Mouse (Mus musculus): Measurements from ENCODE around the gene Zim1.

The Zim1 gene

DNA sequence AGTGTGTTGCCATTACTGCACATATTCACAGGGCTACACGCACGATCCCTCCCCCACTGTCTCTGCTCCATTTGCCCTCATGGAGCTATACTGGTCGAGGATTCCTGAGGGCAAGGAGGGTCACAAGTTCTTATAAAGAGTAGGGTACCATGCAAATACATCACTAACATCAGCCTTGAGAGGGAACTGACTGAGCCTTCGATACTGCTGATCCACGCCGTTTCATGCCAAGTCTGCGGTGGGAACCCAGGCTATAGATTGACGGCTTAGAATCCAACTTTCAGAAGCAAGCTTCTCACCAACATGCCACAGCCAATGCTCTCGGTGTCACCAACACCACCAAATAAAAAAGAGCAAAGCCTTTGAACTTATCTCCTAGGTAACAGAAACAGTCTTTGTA is 45.7 kb downstream of the Zim1 start:
- no peak for DNase-seq

- no peak for DNase-seq
Observed at GRCm38 (mm10) chr7:6645821-6646220, 50.4 kb downstream of the Zim1 start.

DNA sequence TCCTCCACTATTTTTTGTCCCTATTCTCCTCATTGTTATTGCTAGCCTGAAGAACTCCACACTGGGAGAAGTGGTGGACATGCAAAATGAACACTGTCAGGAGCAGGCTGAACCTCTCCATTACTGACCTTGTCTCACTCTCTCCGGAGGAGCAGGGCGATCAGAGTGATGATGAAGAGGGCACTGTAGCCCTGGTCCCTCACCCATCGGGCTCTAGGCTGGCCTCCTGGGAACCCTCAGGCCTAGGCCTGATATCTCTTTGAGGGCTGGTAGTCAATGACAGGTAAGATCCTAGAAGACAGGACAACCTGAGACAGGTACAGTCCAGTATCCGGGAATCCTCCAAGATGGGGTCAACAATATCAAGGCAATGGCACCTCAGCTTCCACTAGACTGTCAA is 58.2 kb downstream of the Zim1 start:
- no peak for DNase-seq

DNA sequence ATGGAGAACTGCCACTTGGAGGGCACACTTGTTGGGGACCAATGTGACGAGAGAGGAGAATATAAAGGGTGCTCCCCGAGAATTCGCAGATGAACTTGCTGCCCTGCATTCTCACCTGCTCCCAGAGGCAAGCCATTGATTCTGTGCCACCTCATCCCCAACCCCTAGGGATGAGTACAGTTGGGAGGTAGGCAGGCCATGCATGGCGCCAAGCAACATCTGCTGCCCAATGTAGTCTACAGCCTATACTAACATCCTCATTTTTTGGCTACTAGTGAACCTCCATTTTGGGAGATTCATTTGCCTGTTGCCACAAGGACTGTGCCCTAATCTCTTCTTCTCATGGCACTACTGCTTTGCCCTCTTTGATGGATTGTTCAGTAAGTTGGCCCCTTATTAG is 59.5 kb downstream of the Zim1 start:
- DNase-seq: no peak

DNA sequence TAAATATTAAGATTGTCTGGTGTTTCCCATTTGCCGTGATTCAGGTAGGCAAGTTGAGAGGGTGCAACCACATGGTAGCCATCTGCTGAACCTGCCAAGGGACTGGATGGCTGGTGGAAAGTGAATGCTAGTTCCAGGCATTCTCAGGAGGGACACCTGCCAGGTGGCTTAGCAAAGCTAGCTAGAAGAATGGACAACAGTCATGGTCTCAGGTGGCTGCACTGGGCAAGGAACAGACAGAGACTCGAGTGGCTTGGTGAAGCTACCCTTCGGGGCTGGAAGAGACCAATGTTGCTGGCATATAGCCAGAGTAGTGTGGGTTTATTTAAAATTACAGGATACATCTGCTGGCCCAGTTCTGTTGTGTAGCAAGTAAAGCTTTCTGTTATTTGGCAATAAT is 60.4 kb downstream of the Zim1 start:
- DNase-seq: no peak

Data from kidney, adult 18-20 months (tissue).